Mouse (Mus musculus) retina, postnatal 1 day (tissue): ENCODE data around the gene Luzp4.
"Not testable (repeated sequence)": the region's sequence is repeated elsewhere in the genome, so short reads cannot be mapped to it uniquely, and the experiment has no call there.

Experiments
- DNase-seq: peaks from one replicate; pipeline ENCODE4 v3.0.0-alpha.2; 2012

Gene Luzp4

DNA sequence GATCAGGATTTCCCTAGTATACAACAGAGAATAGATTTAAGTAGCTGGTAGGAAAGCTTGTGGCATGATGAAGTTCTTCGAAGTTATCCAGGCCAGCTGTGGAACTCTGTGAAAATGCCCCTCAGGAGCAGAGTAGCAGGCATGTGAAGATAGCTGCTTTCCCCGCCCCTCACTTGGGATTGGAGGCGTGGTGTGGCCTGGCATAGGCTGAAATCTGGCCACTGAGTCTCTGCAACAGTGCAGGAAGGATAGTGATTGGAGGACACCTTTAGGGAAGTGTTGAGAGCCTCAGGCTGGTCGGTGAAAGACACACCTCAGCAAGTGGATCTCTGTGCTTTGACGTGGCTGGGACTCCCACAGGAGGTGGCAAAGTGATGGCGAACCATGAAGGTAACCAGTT is at the start of gene Luzp4:
Gene Luzp4, plus strand, starts transcription at position 301 of the 400 bp plus-strand sequence.
- not testable (repeated sequence) for DNase-seq

DNA sequence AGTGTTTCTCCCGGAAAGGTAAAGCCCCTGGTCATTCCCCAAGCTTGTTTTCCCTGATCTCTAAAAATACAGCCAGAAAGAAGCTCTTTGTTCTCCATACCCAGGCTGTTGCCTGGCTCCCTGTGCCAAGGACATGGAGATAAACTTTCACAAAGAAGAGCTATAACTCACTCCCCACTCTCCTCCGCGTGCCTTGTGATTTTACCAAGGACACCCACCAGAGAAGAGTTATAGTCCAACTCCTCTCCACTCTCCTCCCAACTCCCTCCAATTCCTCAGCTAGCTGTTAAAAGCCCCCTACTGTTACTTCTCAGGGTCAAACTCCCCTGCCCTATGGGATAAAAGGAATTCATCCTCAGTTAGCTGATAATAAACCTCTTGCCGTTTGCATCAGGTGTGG is 15.6 kb upstream of the Luzp4 start:
- DNase-seq = not testable (repeated sequence)
